Mouse (Mus musculus) spleen, postnatal 0 days (tissue): ENCODE data around the gene Qdpr. TPM values are rescaled to one million over a fixed set of nuclear protein-coding genes. Genes with fewer than 3 reads are reported as not detected.

ENCODE experiments used
- polyA plus RNA-seq: library from polyadenylated mRNA; unstranded; fragments of >200 nt; fragmentation: Nextera tagmentation; extraction: Ambion mirVana; gene quantifications from 2 replicates; pipeline ENCODE4 v1.2.1, GENCODE M21; 2015

Gene Qdpr
- 58.9 and 60.0 TPM in 2 replicates for polyA plus RNA-seq

GRCm38 (mm10) chr5:45449831-45450716 lies at the start of gene Qdpr:
Qdpr (minus strand) TSS chr5:45450236.

GRCm38 (mm10) chr5:45493191-45494092 lies 43.4 kb upstream of the Qdpr start, which contains the start of gene Lap3:
Lap3 (plus strand) TSS chr5:45493374.

GRCm38 (mm10) chr5:45453451-45453850 lies 3.4 kb upstream of the Qdpr start, which contains the start of gene Clrn2:
Clrn2 (plus strand) TSS chr5:45453751.

Other genes with a start within 250 kb of the Qdpr start
- gene Clrn2, start 3.5 kb upstream of the Qdpr start, polyA plus RNA-seq: not detected in 2 replicates
- 39.0 and 42.4 TPM in 2 replicates for gene Lap3, start 43.1 kb upstream of the Qdpr start, polyA plus RNA-seq
- 131 and 132 TPM in 2 replicates for gene Med28, start 70.0 kb upstream of the Qdpr start, polyA plus RNA-seq
- 0.06 TPM in 2 replicates for gene Fam184b, start 189.4 kb upstream of the Qdpr start, polyA plus RNA-seq
- gene Ncapg, start 219.7 kb upstream of the Qdpr start, polyA plus RNA-seq: 54.5 and 60.0 TPM in 2 replicates